Mouse (Mus musculus): ENCODE data around the gene Dyrk1a. TPM values are rescaled to one million over a fixed set of nuclear protein-coding genes. Genes with fewer than 3 reads are reported as not detected.
A peak's percentile ranks its signal among the peaks of the same experiment; 100 is the strongest.

The Dyrk1a gene
- polyA plus RNA-seq, 1 experiment from 2014 or later: 10.0 TPM

DNA sequence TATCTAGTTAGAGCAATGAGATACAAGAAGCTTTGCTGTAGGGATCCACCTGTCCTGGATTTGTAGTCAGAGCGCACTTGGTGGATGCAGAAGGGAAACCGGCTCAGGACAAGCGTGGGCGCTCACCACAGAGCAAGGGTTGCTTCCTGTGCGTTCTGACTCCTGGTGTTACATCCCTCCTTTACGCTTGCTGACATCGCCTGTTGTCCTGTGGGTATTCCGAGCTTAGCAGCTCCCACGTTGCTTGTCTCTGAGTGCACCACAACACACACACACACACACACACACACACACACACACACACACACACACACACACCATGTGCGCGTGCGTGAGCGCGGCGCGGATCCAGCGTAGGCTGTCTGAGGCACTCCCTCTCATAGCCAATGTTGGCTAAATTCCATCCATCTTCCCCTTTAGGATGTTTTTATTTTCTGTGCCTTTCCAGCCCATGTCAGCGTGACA, 155.0 kb downstream of the Dyrk1a start:
- peak; percentile 39 for ATAC-seq (ENCODE audit: low FRiP score, low read depth)
- Histone ChIP-seq H3K4me1 (peaks cover 8% of the 10 kb centered on the region), H3K4me3 (peak overlapping the region; percentile 55), H3K9ac (replicated peaks) (peak overlapping the region; percentile 61), H3K36me3 (no peaks in the 10 kb centered on the region), H3K27me3 (0 out of 2 replicates have a peak, but pooled peaks cover 4% of the 10 kb centered on the region), H3K4me2 (replicated peaks) (peak overlapping the region; percentile 88), H3K9me3 (no peaks in the 10 kb centered on the region), H3K27ac (replicated peaks) (peak overlapping the region; percentile 84)
- WGBS: 1% methylated on average over 18 of the region's 18 CpGs

DNA sequence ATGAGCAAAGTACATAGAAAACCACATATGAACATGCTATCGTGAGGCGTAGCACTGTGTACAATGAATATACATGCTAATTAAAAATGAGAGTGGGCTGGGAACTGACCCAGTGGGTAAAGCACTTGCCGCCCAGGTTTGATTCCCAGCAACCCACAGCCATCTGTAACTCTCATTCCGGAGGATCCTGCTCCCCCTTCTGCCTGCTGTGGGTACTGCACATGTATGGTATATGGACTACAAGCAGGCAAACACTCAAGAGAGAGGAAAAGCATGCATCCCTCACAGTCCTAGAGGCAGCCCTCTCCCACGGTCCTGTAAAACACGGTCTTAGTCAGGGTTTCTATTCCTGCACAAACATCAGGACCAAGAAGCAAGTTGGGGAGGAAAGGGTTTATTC, 159.4 kb downstream of the Dyrk1a start:
- Histone ChIP-seq H3K4me3 (no peak overlapping the region), H3K9me3 (no peaks in the 10 kb centered on the region), H3K36me3 (no peaks in the 10 kb centered on the region), H3K27me3 (no peaks in the 10 kb centered on the region), H3K27ac (replicated peaks) (no peak overlapping the region), H3K4me2 (replicated peaks) (no peak overlapping the region), H3K4me1 (peaks cover 10% of the 10 kb centered on the region; the same call in 1 of the 2 replicates), H3K9ac (replicated peaks) (no peak overlapping the region)
- WGBS: 91% methylated on average over 6 of the region's 6 CpGs
- no peak for ATAC-seq (ENCODE audit: low FRiP score, low read depth)

DNA sequence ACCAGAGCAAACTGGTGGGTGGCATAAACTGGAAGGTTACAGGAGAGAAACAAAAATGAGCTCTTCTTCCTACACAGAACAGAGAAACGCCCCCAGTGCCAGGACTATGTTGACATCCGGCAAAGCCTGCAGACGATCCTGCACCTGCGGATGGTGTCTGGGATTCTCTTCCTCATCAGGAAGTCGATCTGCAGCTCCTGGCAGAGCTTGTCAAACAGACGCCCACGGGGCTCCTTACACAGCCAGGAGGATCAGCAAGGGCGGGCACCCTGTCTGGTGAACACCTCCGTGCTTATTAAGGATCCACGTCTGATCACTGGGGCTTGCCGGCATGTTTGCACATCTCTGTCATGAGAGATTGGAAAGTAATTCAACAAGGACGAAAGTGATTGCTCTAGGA, 161.2 kb downstream of the Dyrk1a start:
- peaks cover 7% of the 10 kb centered on the region; the same call in 1 of the 2 replicates for H3K4me1 ChIP-seq
- no peaks in the 10 kb centered on the region for H3K27me3 ChIP-seq
- WGBS: 74% methylated on average over 12 of the region's 12 CpGs
- H3K4me2 ChIP-seq (replicated peaks): no peak overlapping the region
- H3K9ac ChIP-seq (replicated peaks): no peak overlapping the region
- no peak overlapping the region for H3K4me3 ChIP-seq
- H3K27ac ChIP-seq (replicated peaks): no peak overlapping the region
- H3K36me3 ChIP-seq: no peaks in the 10 kb centered on the region
- no peak for ATAC-seq (ENCODE audit: low FRiP score, low read depth)
- no peaks in the 10 kb centered on the region for H3K9me3 ChIP-seq

DNA sequence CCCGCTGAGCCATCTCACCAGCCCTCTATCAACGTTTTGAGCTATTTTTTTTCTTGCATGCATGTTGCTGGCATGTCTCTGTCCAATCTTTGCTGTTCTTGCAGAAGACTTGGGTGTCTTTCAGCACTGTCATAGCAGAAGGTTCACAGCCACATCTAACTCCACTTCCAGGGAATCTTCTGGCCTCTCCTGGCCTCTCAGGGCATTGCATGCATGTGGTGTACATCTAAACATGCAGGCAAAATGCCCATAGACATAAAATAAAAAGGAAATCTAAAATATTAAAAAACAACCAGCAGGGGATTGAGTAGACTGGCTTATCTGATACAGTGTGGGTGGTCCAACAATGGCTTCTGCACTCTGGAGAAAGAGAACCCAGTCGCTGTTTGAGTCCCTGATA, 165.7 kb downstream of the Dyrk1a start:
- no peaks in the 10 kb centered on the region for H3K9me3 ChIP-seq
- 71% methylated on average over 3 of the region's 3 CpGs for WGBS

DNA sequence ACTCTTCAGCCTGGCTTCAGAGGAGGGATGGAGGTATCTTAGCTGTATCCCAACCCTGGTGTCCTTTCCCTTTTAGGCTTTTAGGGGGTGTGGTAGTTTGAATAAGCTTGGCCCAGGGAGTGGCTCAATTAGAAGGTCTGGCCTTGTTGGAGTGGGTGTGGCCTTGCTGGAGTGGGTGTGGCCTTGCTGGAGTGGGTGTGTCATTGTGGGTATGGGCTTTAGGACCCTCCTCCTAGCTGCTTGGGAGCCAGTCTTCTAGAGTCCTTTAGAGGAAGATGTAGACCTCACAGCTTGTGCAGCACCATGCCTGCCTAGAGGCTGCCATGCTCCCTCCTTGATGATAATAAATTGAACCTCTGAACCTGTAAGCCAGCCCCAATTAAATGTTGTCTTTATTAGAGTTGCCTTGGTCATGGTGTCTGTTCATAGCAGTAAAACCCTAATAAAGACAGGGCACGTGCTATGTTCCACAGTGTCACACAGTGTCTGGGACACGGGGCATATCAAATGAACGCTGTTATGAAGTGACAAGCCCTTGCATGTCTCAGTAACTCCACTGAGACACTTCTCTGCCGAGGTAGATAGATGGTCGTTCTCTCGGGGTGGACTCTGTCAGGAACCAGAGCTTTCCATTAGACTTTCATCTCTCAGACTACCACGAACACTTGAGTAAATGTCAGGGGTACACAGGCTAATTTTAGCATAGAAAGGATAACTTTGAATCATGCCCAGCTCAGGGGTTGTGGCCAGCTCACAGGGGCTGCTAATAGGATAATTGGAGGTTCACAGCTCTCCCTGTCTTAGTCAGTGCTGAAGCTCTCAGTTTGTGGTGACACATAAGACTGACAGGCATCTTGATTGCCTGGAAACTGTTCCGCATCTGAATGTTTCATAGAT, 166.9 kb downstream of the Dyrk1a start:
- ATAC-seq (ENCODE audit: low FRiP score, low read depth): no peak
- no peak overlapping the region for H3K9ac ChIP-seq (replicated peaks)
- peaks cover 7% of the 10 kb centered on the region; the same call in 1 of the 2 replicates for H3K4me1 ChIP-seq
- H3K4me2 ChIP-seq (replicated peaks): no peak overlapping the region
- no peaks in the 10 kb centered on the region for H3K27me3 ChIP-seq
- no peaks in the 10 kb centered on the region for H3K36me3 ChIP-seq
- no peak overlapping the region for H3K4me3 ChIP-seq
- H3K27ac ChIP-seq (replicated peaks): no peak overlapping the region
- no peaks in the 10 kb centered on the region for H3K9me3 ChIP-seq
- WGBS: 89% methylated on average over 8 of the region's 8 CpGs

More for the DNA sequence above, 165.7 kb downstream of the Dyrk1a start:
- H3K36me3 ChIP-seq: no peaks in the 10 kb centered on the region
- H3K27ac ChIP-seq (replicated peaks): no peak overlapping the region
- H3K4me3 ChIP-seq: no peak overlapping the region
- H3K4me2 ChIP-seq (replicated peaks): no peak overlapping the region
- no peak for ATAC-seq (ENCODE audit: low FRiP score, low read depth)
- no peak overlapping the region for H3K9ac ChIP-seq (replicated peaks)
- H3K4me1 ChIP-seq: peaks cover 7% of the 10 kb centered on the region; the same call in 1 of the 2 replicates
- no peaks in the 10 kb centered on the region for H3K27me3 ChIP-seq

DNA sequence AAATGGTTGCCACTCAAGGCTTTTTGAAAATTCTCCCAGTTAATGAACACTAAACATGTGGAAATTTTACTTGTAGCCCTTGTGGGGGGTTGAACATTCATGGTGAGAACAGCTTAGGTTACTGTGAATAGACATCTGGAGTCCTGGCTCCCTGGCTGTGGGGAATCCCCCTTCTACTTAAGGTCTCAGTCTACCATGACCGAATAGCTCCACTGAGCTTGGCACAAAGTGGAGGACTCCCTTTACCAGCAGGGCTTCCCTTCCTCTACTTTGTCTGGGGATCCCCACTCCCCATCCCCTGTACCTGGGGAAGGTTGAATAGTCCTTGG, 167.5 kb downstream of the Dyrk1a start:
- whole genome bisulfite sequencing: 89% methylated on average over 1 of the region's 1 CpGs
- Histone ChIP-seq H3K27ac (replicated peaks) (no peak overlapping the region), H3K27me3 (no peaks in the 10 kb centered on the region), H3K36me3 (no peaks in the 10 kb centered on the region), H3K9me3 (no peaks in the 10 kb centered on the region), H3K9ac (replicated peaks) (no peak overlapping the region), H3K4me1 (peaks cover 7% of the 10 kb centered on the region; the same call in 1 of the 2 replicates), H3K4me2 (replicated peaks) (no peak overlapping the region), H3K4me3 (no peak overlapping the region)
- ATAC-seq (ENCODE audit: low FRiP score, low read depth): no peak

DNA sequence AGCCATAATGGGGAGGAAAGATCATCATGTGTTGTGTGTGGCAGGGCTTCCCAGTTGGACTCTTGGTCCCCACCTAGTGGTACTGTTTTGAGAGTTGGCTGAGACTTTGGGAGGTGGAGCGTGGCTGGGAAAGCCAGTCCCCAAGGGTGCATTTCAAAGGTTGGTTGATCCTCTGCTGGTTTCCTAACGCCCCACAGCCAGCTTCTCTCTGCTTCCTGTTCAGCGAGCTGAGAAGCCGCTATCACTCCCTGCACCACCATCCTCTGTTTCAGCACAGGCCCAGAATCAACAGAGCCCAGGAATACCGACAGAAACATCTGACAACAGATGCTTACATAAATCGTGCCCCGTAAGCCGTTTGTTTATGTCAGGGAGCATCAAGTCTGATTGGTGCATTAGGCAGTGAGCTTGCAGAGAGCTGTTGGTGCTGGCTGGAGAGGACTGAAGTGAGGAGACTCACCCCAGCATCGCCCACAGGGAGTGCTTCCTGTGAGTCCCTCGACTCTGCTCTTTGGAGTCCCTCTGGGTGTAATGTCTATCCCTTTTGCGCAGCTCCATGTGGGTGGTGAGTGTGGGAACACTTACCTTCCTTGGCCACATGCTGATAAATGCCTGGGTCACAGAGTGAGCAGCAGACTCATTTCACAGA, 174.2 kb downstream of the Dyrk1a start:
- WGBS: 6% methylated on average over 11 of the region's 11 CpGs
- 0 out of 2 replicates have a peak, but pooled peaks cover 3% of the 10 kb centered on the region for H3K4me1 ChIP-seq
- no peaks in the 10 kb centered on the region for H3K36me3 ChIP-seq
- no peaks in the 10 kb centered on the region for H3K9me3 ChIP-seq
- no peak overlapping the region for H3K27ac ChIP-seq (replicated peaks)
- peak overlapping the region; percentile 40 for H3K4me2 ChIP-seq (replicated peaks)
- H3K9ac ChIP-seq (replicated peaks): 0 out of 2 replicates have a peak overlapping the region, but pooled peaks have one; percentile 8
- H3K4me3 ChIP-seq: peak overlapping the region; percentile 23; the same call in 1 of the 2 replicates
- no peaks in the 10 kb centered on the region for H3K27me3 ChIP-seq
- no peak for ATAC-seq (ENCODE audit: low FRiP score, low read depth)

DNA sequence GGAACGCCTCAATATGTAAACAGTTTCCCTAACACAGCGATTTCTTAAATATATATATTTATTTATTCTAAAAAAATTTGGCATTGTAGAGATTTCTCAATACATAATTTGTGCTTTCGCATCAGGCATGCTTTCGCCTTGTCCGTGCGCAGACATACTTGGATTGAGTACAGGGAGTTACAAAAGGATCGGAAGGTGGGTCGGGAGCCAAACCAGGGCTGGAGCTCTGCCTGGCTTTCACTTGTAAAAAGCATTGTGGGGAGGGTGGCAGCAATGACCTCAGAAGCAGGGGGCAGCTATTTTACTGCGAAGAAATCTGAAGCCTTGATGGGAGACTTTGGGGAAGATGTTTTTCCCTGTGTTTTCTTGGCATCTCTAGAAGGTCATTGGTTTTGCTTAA, 175.2 kb downstream of the Dyrk1a start:
- H3K4me2 ChIP-seq (replicated peaks): no peak overlapping the region
- H3K4me1 ChIP-seq: 0 out of 2 replicates have a peak, but pooled peaks cover 3% of the 10 kb centered on the region
- no peaks in the 10 kb centered on the region for H3K9me3 ChIP-seq
- no peak for ATAC-seq (ENCODE audit: low FRiP score, low read depth)
- H3K4me3 ChIP-seq: no peak overlapping the region
- H3K9ac ChIP-seq (replicated peaks): no peak overlapping the region
- WGBS: 80% methylated on average over 9 of the region's 9 CpGs
- H3K27ac ChIP-seq (replicated peaks): no peak overlapping the region
- no peaks in the 10 kb centered on the region for H3K36me3 ChIP-seq
- no peaks in the 10 kb centered on the region for H3K27me3 ChIP-seq

Other genes with a start within 250 kb of the Dyrk1a start
- gene Ripply3, start 241.6 kb upstream of the Dyrk1a start, polyA plus RNA-seq (2016; fragmentation: Nextera tagmentation; extraction: Ambion mirVana): 3.4 and 3.9 TPM in 2 replicates
- 618 and 658 TPM in 2 replicates for gene Ttc3, start 199.4 kb upstream of the Dyrk1a start, polyA plus RNA-seq (2016; fragmentation: Nextera tagmentation; extraction: Ambion mirVana)
- gene Pigp, start 198.2 kb upstream of the Dyrk1a start, polyA plus RNA-seq (2016; fragmentation: Nextera tagmentation; extraction: Ambion mirVana): 116 and 124 TPM in 2 replicates
- 59.4 and 60.6 TPM in 2 replicates for gene Vps26c, start 43.2 kb upstream of the Dyrk1a start, polyA plus RNA-seq (2016; fragmentation: Nextera tagmentation; extraction: Ambion mirVana)